Mouse (Mus musculus) bone marrow, adult 2 months (tissue): Measurements from ENCODE around the gene Foxm1.

Source experiments
- CTCF ChIP-seq: fragments of 200-500 bp; IDR thresholded peaks from 2 replicates; pipeline ENCODE4 v1.5.1; 2011; ENCODE audit warnings: low read length, control low read depth; ENCODE audit not compliant: control insufficient read depth, insufficient read depth
- POLR2A ChIP-seq: fragments of 200-500 bp; IDR thresholded peaks from 2 replicates; pipeline ENCODE4 v1.6.1; 2011; ENCODE audit warnings: low read depth, mild to moderate bottlenecking, control low read depth, low read length, borderline replicate concordance; ENCODE audit not compliant: control insufficient read depth

DNA sequence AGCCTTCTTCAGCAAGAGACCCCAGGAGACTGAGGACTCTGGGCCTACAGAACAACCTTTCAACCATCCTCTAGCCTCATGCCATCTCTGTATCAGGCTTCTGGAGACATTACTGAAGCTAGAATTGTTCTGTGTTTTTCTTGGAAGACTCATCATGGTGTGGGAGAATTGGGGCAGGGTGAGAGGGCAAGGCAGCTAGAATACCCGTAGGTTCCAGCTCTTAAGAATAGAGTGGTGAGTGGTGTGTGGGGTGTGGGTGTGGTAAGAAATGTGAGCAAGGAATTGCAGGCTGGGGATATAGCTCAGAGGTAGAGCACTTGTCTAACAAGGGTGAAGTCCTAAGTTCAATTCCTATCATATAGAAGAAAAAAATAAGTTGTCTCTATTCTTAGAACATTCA is 22.3 kb downstream of the Foxm1 start:
- TF ChIP-seq POLR2A (no peak), CTCF (no peak)
